Mouse (Mus musculus): Measurements from ENCODE around the gene Sema4c. TPM values are rescaled to one million over a fixed set of nuclear protein-coding genes. Genes with fewer than 3 reads are reported as not detected.

Gene Sema4c
- total and polyA plus RNA-seq, 3 experiments: 0.19 to 1.4 TPM; not detected in 1

DNA sequence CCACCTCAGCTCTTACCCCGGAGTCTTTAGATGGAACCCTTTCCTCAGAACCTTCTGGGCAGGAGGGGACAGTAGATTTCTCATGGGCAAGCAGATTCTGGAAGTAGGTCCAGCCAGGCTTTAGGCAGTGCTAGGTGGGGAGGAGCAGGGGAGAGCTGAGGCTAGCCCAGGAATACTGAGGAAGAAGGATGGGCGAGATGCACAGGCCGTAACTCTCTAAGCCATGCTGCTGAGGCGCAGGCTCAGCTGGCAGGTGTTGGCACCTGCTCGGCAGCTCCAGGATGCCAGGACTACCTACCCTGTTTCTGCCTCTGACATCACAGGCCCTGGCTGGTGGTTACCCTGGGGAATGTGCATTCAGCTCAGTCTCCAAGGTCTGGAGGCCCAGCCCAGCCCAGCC lies 12.2 kb upstream of the Sema4c start:
- no peaks in the 10 kb centered on the region for H3K36me3 ChIP-seq (ENCODE audit: control insufficient read depth in 1 of 2, insufficient read depth in 2 of 2, low read length in 2 of 2)
- no peaks in the 10 kb centered on the region for H3K9me3 ChIP-seq (replicated peaks; ENCODE audit: insufficient read depth, low read length)
- no peak overlapping the region for H3K9ac ChIP-seq (ENCODE audit: control insufficient read depth, low read depth, low read length, poor library complexity, severe bottlenecking)
- TF ChIP-seq BHLHE40 (IDR thresholded peaks at IDR 0.05; ENCODE audit: borderline replicate concordance, low read depth, low read length) (no peak), ETS1 (IDR thresholded peaks at IDR 0.05; ENCODE audit: low read depth, low read length) (no peak), POLR2AphosphoS5 (IDR thresholded peaks at IDR 0.05; ENCODE audit: borderline replicate concordance, low read depth, low read length) (no peak), ZC3H11A (IDR thresholded peaks at IDR 0.05; ENCODE audit: low read depth, low read length) (no peak)
- H3K4me3 ChIP-seq (ENCODE audit: control insufficient read depth in 1 of 2, insufficient read depth in 1 of 2, low read depth in 2 of 2, low read length in 2 of 2): no peak overlapping the region
- H3K27ac ChIP-seq (ENCODE audit: control insufficient read depth, low read depth, low read length): no peak overlapping the region
- H3K79me2 ChIP-seq (ENCODE audit: control insufficient read depth, insufficient read depth, low read length, poor library complexity): no peaks in the 10 kb centered on the region
- no peaks in the 10 kb centered on the region; a peak in 3 of 4 replicates for H3K27me3 ChIP-seq (ENCODE audit: control insufficient read depth in 1 of 2, insufficient read depth in 2 of 2, low read length in 2 of 2)
- no peaks in the 10 kb centered on the region for H3K4me1 ChIP-seq (ENCODE audit: control insufficient read depth in 1 of 2, insufficient read depth in 2 of 2, low read length in 2 of 2)
- DNase-seq (ENCODE audit: low read depth, low spot score): no peak

DNA sequence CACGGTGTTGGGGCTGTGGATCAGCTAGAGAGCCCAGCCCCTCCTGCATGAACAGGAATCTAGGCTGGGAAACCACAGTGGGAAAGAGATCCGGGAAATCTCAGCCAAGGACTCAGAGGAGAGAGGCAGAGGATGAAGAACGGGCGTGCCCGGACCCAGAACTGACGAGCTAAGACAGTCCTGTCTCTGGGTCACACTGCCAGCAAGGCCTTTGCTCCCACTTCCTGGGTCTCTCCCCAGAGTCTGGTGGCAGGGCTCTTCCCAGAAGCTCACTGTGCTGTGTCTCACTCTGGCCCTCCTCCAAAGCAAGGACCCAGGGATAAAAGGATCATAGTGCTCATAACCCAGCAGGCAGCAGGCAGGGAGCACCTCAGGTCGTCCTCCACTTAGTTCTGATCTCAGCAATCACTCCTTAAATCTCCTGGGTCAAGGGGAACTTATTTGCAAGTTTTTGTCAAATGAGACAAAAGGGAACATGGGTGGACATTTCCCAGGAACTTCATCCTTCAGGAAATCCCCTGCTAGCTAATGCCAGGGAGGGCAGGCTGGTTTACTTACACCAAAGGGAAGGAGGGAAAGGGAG lies 11.6 kb upstream of the Sema4c start:
- H3K9ac ChIP-seq (ENCODE audit: control insufficient read depth, low read depth, low read length, poor library complexity, severe bottlenecking): no peak overlapping the region
- no peak overlapping the region for H3K4me3 ChIP-seq (ENCODE audit: control insufficient read depth in 1 of 2, insufficient read depth in 1 of 2, low read depth in 2 of 2, low read length in 2 of 2)
- H3K27ac ChIP-seq (ENCODE audit: control insufficient read depth, low read depth, low read length): no peak overlapping the region
- H3K4me1 ChIP-seq (ENCODE audit: control insufficient read depth in 1 of 2, insufficient read depth in 2 of 2, low read length in 2 of 2): no peaks in the 10 kb centered on the region
- H3K27me3 ChIP-seq (ENCODE audit: control insufficient read depth in 1 of 2, insufficient read depth in 2 of 2, low read length in 2 of 2): no peaks in the 10 kb centered on the region; a peak in 3 of 4 replicates
- no peaks in the 10 kb centered on the region for H3K36me3 ChIP-seq (ENCODE audit: control insufficient read depth in 1 of 2, insufficient read depth in 2 of 2, low read length in 2 of 2)
- DNase-seq (ENCODE audit: low read depth, low spot score): no peak
- TF ChIP-seq RAD21 (IDR thresholded peaks at IDR 0.05; ENCODE audit: low read depth, low read length) (no peak), RCOR1 (IDR thresholded peaks at IDR 0.05; ENCODE audit: low read depth, low read length) (no peak), ELF1 (IDR thresholded peaks at IDR 0.05; ENCODE audit: low read depth, low read length) (no peak), NELFE (IDR thresholded peaks at IDR 0.05; ENCODE audit: low read depth, low read length) (no peak), MAFK (IDR thresholded peaks at IDR 0.05; ENCODE audit: borderline replicate concordance, low read depth, low read length) (no peak), MAX (IDR thresholded peaks at IDR 0.05; ENCODE audit: low read length) (no peak)
- no peaks in the 10 kb centered on the region for H3K9me3 ChIP-seq (replicated peaks; ENCODE audit: insufficient read depth, low read length)
- H3K79me2 ChIP-seq (ENCODE audit: control insufficient read depth, insufficient read depth, low read length, poor library complexity): no peaks in the 10 kb centered on the region

DNA sequence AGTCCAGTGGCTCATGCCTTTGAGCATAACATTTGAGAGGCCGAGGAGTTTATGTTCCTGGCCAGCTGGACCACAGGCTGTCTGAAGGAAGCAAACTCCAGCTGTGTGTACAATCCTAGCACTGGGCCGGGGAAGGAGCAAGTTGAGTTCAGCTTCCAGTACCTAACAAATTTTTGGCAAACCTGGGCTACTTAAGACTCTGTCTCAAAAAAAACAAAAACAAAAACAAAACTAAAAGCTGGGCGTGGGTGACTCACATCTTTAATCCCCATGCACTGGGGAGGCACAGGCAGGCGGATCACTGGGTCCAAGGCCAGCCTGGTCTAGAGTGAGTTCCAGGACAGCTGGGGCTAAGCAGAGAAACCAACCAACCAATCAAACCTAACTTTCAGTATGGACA lies 10.6 kb upstream of the Sema4c start:
- no peak for DNase-seq (ENCODE audit: low read depth, low spot score)
- H3K4me3 ChIP-seq (ENCODE audit: control insufficient read depth in 1 of 2, insufficient read depth in 1 of 2, low read depth in 2 of 2, low read length in 2 of 2): no peak overlapping the region
- no peaks in the 10 kb centered on the region; a peak in 4 of 4 replicates for H3K27me3 ChIP-seq (ENCODE audit: control insufficient read depth in 1 of 2, insufficient read depth in 2 of 2, low read length in 2 of 2)
- no peaks in the 10 kb centered on the region for H3K36me3 ChIP-seq (ENCODE audit: control insufficient read depth in 1 of 2, insufficient read depth in 2 of 2, low read length in 2 of 2)
- H3K9ac ChIP-seq (ENCODE audit: control insufficient read depth, low read depth, low read length, poor library complexity, severe bottlenecking): no peak overlapping the region
- H3K79me2 ChIP-seq (ENCODE audit: control insufficient read depth, insufficient read depth, low read length, poor library complexity): no peaks in the 10 kb centered on the region
- no peak overlapping the region for H3K27ac ChIP-seq (ENCODE audit: control insufficient read depth, low read depth, low read length)
- H3K4me1 ChIP-seq (ENCODE audit: control insufficient read depth in 1 of 2, insufficient read depth in 2 of 2, low read length in 2 of 2): no peaks in the 10 kb centered on the region
- TF ChIP-seq KAT2A (conservative IDR thresholded peaks at IDR 0.05; ENCODE audit: low read depth, low read length): no peak
- no peak for TF ChIP-seq SMC3 (IDR thresholded peaks at IDR 0.05; ENCODE audit: low read depth, low read length)
- H3K9me3 ChIP-seq (replicated peaks; ENCODE audit: insufficient read depth, low read length): no peaks in the 10 kb centered on the region
